Mouse (Mus musculus): Measurements from ENCODE around the gene Diaph3. TPM values are rescaled to one million over a fixed set of nuclear protein-coding genes. Genes with fewer than 3 reads are reported as not detected.

The Diaph3 gene
- total RNA-seq, 2 experiments from 2014 or later: 2.9 to 4.7 TPM

GRCm38 (mm10) chr14:86867143-86867542 lies 273.9 kb downstream of the Diaph3 start:
- DNase-seq: no peak
- intact Hi-C loops (cut with DNase I): no loop called here

GRCm38 (mm10) chr14:86864053-86864452 lies 277.0 kb downstream of the Diaph3 start:
- intact Hi-C loops (cut with DNase I): no loop called here
- DNase-seq: no peak

- intact Hi-C loops (cut with DNase I): no loop called here
- no peak for DNase-seq
These were observed 279.6 kb downstream of the Diaph3 start for GRCm38 (mm10) chr14:86861277-86861946.

GRCm38 (mm10) chr14:86847154-86847810 lies 293.8 kb downstream of the Diaph3 start:
- DNase-seq: no peak
- intact Hi-C loops (cut with DNase I): no loop called here

GRCm38 (mm10) chr14:86844075-86844474 lies 297.0 kb downstream of the Diaph3 start:
- DNase-seq: no peak
- intact Hi-C loops (cut with DNase I): no loop called here

- DNase-seq: no peak
- intact Hi-C loops (cut with DNase I): no loop called here
These were observed 303.4 kb downstream of the Diaph3 start for GRCm38 (mm10) chr14:86837642-86838041.

- intact Hi-C loops (cut with DNase I): no loop called here
These were observed 306.2 kb downstream of the Diaph3 start for GRCm38 (mm10) chr14:86834851-86835250.

GRCm38 (mm10) chr14:86834269-86834668 lies 306.8 kb downstream of the Diaph3 start:
- intact Hi-C loops (cut with DNase I): no loop called here
- no peak for DNase-seq

More at GRCm38 (mm10) chr14:86834851-86835250, 306.2 kb downstream of the Diaph3 start:
- no peak for DNase-seq

- DNase-seq: no peak
- intact Hi-C loops (cut with DNase I): no loop called here
These were observed 308.0 kb downstream of the Diaph3 start for GRCm38 (mm10) chr14:86833003-86833402.

- no peak for DNase-seq
- intact Hi-C loops (cut with DNase I): no loop called here
These were observed 324.8 kb downstream of the Diaph3 start for GRCm38 (mm10) chr14:86816246-86816645.

GRCm38 (mm10) chr14:86788880-86789641 lies 352.0 kb downstream of the Diaph3 start:
- intact Hi-C loops (cut with DNase I): no loop called here

GRCm38 (mm10) chr14:86786866-86787265 lies 354.2 kb downstream of the Diaph3 start:
- no peak for DNase-seq
- intact Hi-C loops (cut with DNase I): no loop called here

More at GRCm38 (mm10) chr14:86788880-86789641, 352.0 kb downstream of the Diaph3 start:
- no peak for DNase-seq

- intact Hi-C loops (cut with DNase I): loop anchor here (2.0 kb wide), 2 partner anchors 33 to 103 kb away; no protein-coding TSS in a partner anchor
- DNase-seq: peak; percentile 14 to 58
These were observed 359.3 kb downstream of the Diaph3 start for GRCm38 (mm10) chr14:86781553-86782273.

- no peak for DNase-seq
- intact Hi-C loops (cut with DNase I): no loop called here
These were observed 367.7 kb downstream of the Diaph3 start for GRCm38 (mm10) chr14:86773311-86773710.

- intact Hi-C loops (cut with DNase I): no loop called here
- DNase-seq: no peak
These were observed 368.6 kb downstream of the Diaph3 start for GRCm38 (mm10) chr14:86772176-86773150.

- no peak for DNase-seq
- intact Hi-C loops (cut with DNase I): no loop called here
These were observed 376.7 kb downstream of the Diaph3 start for GRCm38 (mm10) chr14:86764286-86764685.

- intact Hi-C loops (cut with DNase I): no loop called here
- DNase-seq: peak in 1 of 2 experiments; percentile 32
These were observed 383.2 kb downstream of the Diaph3 start for GRCm38 (mm10) chr14:86757604-86758520.

- peak in 1 of 2 experiments; percentile 12 for DNase-seq
- intact Hi-C loops (cut with DNase I): no loop called here
These were observed 383.9 kb downstream of the Diaph3 start for GRCm38 (mm10) chr14:86757132-86757531.

All from heart, postnatal 14 days (tissue).